12 mouse cellular contexts compared by ENCODE assay signal in the genomic region with DNA sequence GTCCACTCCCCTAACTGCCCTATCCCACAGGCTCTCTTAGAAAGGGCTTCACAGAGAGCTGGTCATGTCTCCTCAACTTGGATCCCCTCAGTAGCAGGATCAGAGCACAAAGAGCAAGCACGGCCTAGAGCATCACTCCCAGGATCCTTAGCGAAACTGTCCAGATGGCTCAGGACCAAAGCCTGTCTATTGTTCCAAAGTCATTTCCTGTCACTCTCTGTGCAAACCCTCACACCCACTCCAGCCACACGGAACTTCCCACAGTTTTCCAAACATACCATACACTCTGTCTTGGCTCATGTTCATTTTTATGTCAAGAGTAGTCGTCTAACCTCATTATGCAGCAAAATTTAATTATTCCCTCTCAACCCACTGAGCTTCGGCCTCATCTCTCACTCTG. TPM values are rescaled to one million over a fixed set of nuclear protein-coding genes. Genes with fewer than 3 reads are reported as not detected.
DNase-seq lines count a peak whose midpoint lies in the region; ATAC-seq lines count a peak whose summit lies in the region.
"Had no signal": no experiment of that assay in that cellular context is flagged by ENCODE, and none has a peak within 500 bp of the region (broad histone marks: within the 10 kb centered on the region; RNA-seq: fewer than 3 reads in every experiment).

No protein-coding gene starts in this region.

- WGBS in heart, embryonic 13.5 days, result 46% methylated on average over 5 of the region's 5 CpGs

- H3K4me1 ChIP-seq in heart, embryonic 13.5 days, result peaks cover 73% of the 10 kb centered on the region

- H3K9ac ChIP-seq in heart, embryonic 13.5 days, result no peak overlapping the region
- H3K9ac ChIP-seq: hindbrain, embryonic 12.5 days had no signal

- H3K4me3 ChIP-seq in heart, embryonic 13.5 days, result no peak overlapping the region
- H3K4me3 ChIP-seq: hindbrain, embryonic 12.5 days had no signal

- H3K36me3 ChIP-seq in heart, embryonic 13.5 days, result no peaks in the 10 kb centered on the region
- H3K36me3 ChIP-seq: G1E; hindbrain, embryonic 12.5 days had no signal

- no peaks in the 10 kb centered on the region for H3K9me3 ChIP-seq in heart, embryonic 13.5 days
- H3K9me3 ChIP-seq: G1E; hindbrain, embryonic 12.5 days had no signal

- peak; percentile 46; the same call in 1 of the 2 replicates for ATAC-seq in heart, embryonic 13.5 days (ENCODE audit: extremely low read depth, insufficient number of reproducible peaks, low FRiP score, low TSS enrichment)
- ATAC-seq: midbrain, embryonic 16.5 days had no signal

- DNase-seq in retina, postnatal 1 day, result peak; percentile 46
- DNase-seq in retina, embryonic 14.5 days (ENCODE audit: low spot score), result no peak
- DNase-seq in kidney, postnatal 14 days, result peak; percentile 59
- no peak for DNase-seq in spleen, adult 12 weeks (ENCODE audit: low spot score)
- DNase-seq in cerebellum, adult 8-10 months, result no peak
- no peak for DNase-seq in thymus, postnatal 10 days (ENCODE audit: low spot score in 2 of 2)
- DNase-seq: right cerebral cortex, adult 18-20 months; thymus, postnatal 36 days had no signal

- H3K27me3 ChIP-seq in heart, embryonic 13.5 days (replicated peaks), result no peaks in the 10 kb centered on the region
- H3K27me3 ChIP-seq: hindbrain, embryonic 12.5 days had no signal

- H3K4me2 ChIP-seq in heart, embryonic 13.5 days, result no peak overlapping the region
- H3K4me2 ChIP-seq: hindbrain, embryonic 12.5 days had no signal

- H3K27ac ChIP-seq in heart, embryonic 13.5 days (replicated peaks), result peak overlapping the region; percentile 74
- H3K27ac ChIP-seq: hindbrain, embryonic 12.5 days had no signal

RNA-seq across cellular contexts. Expression of a gene that starts 40.6 kb away (rescaled TPM):
- polyA plus RNA-seq in heart, embryonic 13.5 days (2015; fragmentation: Nextera tagmentation; extraction: Ambion mirVana), result 89.2 and 89.8 TPM in 2 replicates

Comparison
In these comparisons a context has a peak if more than half of its experiments do, and no peak if none do; other contexts are left out.
1. DNase-seq: peak in retina, postnatal 1 day (single experiment) and kidney, postnatal 14 days (single experiment); none in retina, embryonic 14.5 days (single experiment), spleen, adult 12 weeks (single experiment), cerebellum, adult 8-10 months (single experiment) and thymus, postnatal 10 days (0 of 2).